Mouse (Mus musculus): Measurements from ENCODE around the gene Vmn2r91.
"Not testable (repeated sequence)": the region's sequence is repeated elsewhere in the genome, so short reads cannot be mapped to it uniquely, and the experiment has no call there.

Vmn2r91 gene

DNA sequence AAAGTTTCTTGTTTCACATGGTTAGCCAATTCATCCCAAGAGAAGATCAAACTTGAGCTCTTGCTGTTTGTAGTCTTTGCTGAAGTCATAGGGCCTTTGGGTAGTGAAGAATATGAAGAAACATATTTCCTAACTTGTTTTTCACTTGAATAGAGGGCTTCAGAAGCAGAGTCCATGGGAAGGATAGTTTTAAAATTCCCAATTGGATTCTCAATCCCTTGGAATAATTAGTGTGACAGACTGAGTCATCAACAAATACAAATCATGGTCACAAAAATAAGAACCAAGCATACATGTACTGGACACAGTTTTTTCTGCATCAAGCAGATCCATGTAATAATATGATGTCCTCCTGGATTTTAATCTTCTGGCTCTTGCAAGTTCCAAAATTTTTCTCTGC lies at the start of gene Vmn2r91:
TSS of gene Vmn2r91 (plus strand) at position 301 of the 400 bp plus-strand sequence.
- in situ Hi-C loops (cut with MboI, MseI), result not testable (repeated sequence)

GRCm38 (mm10) chr17:18049124-18049523 lies 35.7 kb upstream of the Vmn2r91 start, which contains the start of gene Vmn2r124:
Vmn2r124 (plus strand) TSS chr17:18049424.
- in situ Hi-C loops (cut with MboI, MseI), result no loop called here

- in situ Hi-C loops (cut with MboI, MseI), result not testable (repeated sequence)
Observed at GRCm38 (mm10) chr17:18095626-18096025, 10.8 kb downstream of the Vmn2r91 start.

DNA sequence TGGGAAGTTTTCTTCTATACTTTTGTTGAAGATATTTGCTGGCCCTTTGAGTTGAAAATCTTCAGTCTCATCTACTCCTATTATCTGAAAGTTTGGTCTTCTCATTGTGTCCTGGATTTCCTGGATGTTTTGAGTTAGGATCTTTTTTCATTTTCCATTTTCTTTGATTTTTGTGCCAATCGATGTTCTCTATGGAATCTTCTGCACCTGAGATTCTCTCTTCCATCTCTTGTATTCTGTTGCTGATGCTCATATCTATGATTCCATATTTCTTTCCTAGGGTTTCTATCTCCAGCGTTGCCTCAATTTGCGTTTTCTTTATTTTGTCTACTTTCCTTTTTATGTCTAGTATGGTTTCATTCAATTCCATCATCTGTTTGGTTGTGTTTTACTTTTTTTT lies 17.4 kb downstream of the Vmn2r91 start:
- in situ Hi-C loops (cut with MboI, MseI), result not testable (repeated sequence)

- in situ Hi-C loops (cut with MboI, MseI), result not testable (repeated sequence)
Observed at GRCm38 (mm10) chr17:18151587-18151986, 66.8 kb downstream of the Vmn2r91 start, which contains the start of gene Vmn2r92. Vmn2r92 (plus strand) TSS chr17:18151887.

DNA sequence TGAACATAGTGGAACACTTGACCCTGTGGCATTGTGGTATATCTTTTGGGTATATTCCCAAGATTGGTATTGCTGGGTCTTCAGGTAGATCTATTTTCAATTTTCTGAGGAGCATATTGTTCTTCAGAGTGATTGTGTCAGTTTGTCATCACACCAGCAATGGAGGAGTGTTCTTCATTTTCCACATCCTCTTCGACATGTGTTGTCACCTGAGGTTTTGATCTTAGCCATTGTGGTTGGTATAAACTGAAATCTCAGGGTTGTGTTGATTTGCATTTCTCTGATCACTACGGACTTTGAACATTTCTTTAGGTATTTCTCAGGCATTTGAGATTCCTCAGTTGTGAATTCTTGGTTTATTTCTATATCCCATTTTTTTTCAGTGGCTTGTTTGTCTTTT lies 76.4 kb downstream of the Vmn2r91 start:
- in situ Hi-C loops (cut with MboI, MseI), result not testable (repeated sequence)

Data from T-helper 1 cell (primary cell).